8 mouse cellular contexts compared by ENCODE assay signal in the genomic region with DNA sequence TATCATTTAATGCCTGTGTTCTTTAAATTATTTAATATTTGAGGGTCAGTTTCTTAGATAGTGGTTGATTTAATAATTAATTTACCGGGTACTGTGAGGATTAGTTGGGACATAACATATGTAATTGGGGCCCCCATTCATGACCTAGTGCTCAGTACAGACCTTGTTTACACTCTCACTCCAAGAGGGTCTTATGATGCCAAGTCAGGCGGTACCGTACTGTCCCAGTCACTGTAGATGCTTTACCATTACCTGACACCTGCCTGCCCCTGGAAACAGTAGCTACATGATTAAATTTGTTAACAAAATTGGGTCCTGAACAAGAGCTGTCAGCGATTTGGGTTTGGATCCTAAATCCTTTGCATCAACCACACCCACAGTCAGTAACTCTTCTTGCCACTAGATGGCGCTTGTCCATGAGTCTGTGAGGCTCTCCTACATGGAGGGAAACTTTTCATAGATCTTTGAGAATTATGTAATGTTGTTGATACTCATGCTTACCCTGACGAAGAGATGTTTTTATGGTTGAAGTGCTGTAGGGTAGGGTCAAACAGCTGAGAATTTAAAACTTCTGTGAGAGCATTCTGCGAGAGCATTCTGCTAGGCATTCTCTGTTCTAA. TPM values are rescaled to one million over a fixed set of nuclear protein-coding genes. Genes with fewer than 3 reads are reported as not detected.
A peak's percentile ranks its signal among the peaks of the same experiment; 100 is the strongest.
DNase-seq lines count a peak whose midpoint lies in the region; ATAC-seq and TF ChIP-seq lines count a peak whose summit lies in the region.

No protein-coding gene starts in this region.

- intact Hi-C loops in gastrocnemius, adult 2 months (cut with DNase I) = loop anchor here (1.0 kb wide), 1 partner anchor 108 kb away; no protein-coding TSS in a partner anchor
- intact Hi-C loops in left cerebral cortex, adult 2 months (cut with DNase I) = loop anchor here (1.0 kb wide), 1 partner anchor 108 kb away; no protein-coding TSS in a partner anchor

- H3K4me2 ChIP-seq in intestine, embryonic 15.5 days (replicated peaks) = peak overlapping the region; percentile 16; the same call in 1 of the 2 replicates

- no peaks in the 10 kb centered on the region for H3K27me3 ChIP-seq in intestine, embryonic 15.5 days (replicated peaks)

- DNase-seq in ovary, postnatal 36 days (ENCODE audit: low spot score) = peak; percentile 18
- DNase-seq in ovary, postnatal 10 days (ENCODE audit: low spot score) = no peak
- peak; percentile 57 for DNase-seq in gastrocnemius, adult 2 months
- DNase-seq in left cerebral cortex, adult 2 months (ENCODE audit: extremely low spot score in 1 of 2, low spot score in 2 of 2) = peak; percentile 51 to 61
- DNase-seq in right cerebral cortex, postnatal 25 days = peak; percentile 57

- no peaks in the 10 kb centered on the region for H3K36me3 ChIP-seq in intestine, embryonic 15.5 days

- 0 out of 2 replicates have a peak, but pooled peaks cover 3% of the 10 kb centered on the region for H3K4me1 ChIP-seq in intestine, embryonic 15.5 days (replicated peaks)

- H3K9ac ChIP-seq in intestine, embryonic 15.5 days = no peak overlapping the region

- peak; percentile 89 for ATAC-seq in common myeloid progenitor, adult 5-6 weeks (replicated peaks; ENCODE audit: low read depth, poor library complexity, severe bottlenecking)
- peak; percentile 73; the same call in 1 of the 2 replicates for ATAC-seq in intestine, embryonic 15.5 days
- ATAC-seq in megakaryocyte, adult 5-6 weeks (ENCODE audit: poor library complexity, severe bottlenecking) = peak; percentile 86

- WGBS in intestine, embryonic 15.5 days = 33% methylated on average over 7 of the region's 7 CpGs

- TF ChIP-seq CTCF in gastrocnemius, adult 2 months (IDR thresholded peaks at IDR 0.05) = peak; percentile 98
- peak; percentile 97 for TF ChIP-seq CTCF in left cerebral cortex, adult 2 months (IDR thresholded peaks at IDR 0.05)

- no peaks in the 10 kb centered on the region for H3K9me3 ChIP-seq in intestine, embryonic 15.5 days

- H3K27ac ChIP-seq in gastrocnemius, adult 2 months = peak overlapping the region; percentile 60; the same call in 1 of the 2 replicates
- no peak overlapping the region for H3K27ac ChIP-seq in intestine, embryonic 15.5 days
- no peak overlapping the region; the same call in 1 of the 2 replicates for H3K27ac ChIP-seq in left cerebral cortex, adult 2 months

- peak overlapping the region; percentile 64 for H3K4me3 ChIP-seq in gastrocnemius, adult 2 months
- H3K4me3 ChIP-seq in intestine, embryonic 15.5 days (replicated peaks) = no peak overlapping the region
- H3K4me3 ChIP-seq in left cerebral cortex, adult 2 months = no peak overlapping the region

RNA-seq across cellular contexts. Expression of gene St7, which starts 33.2 kb away (rescaled TPM):
- total RNA-seq in common myeloid progenitor, adult 5-6 weeks (2017) = 43.7 and 56.2 TPM in 2 replicates
- total RNA-seq in gastrocnemius, adult 2 months (2021) = 10 to 100 TPM; 13.0 to 14.0 TPM
- polyA plus RNA-seq in intestine, embryonic 15.5 days (2015; fragmentation: Nextera tagmentation; extraction: Ambion mirVana) = 23.7 and 26.0 TPM in 2 replicates
- total RNA-seq in left cerebral cortex, adult 2 months (2021) = 10 to 100 TPM; 35.1 to 42.4 TPM
- 6.9 and 8.5 TPM in 2 replicates for total RNA-seq in megakaryocyte, adult 5-6 weeks (2015)
- 10.6 and 14.0 TPM in 2 replicates for total RNA-seq in megakaryocyte, adult 5-6 weeks (2017)
